Mouse (Mus musculus) monocyte, adult 2 months (primary cell): ENCODE measurements around the gene Sox13.

Source experiments
- DNase-seq, 2 experiments: peaks; one replicate each; pipeline ENCODE4 v3.0.0; 2022; ENCODE audit warnings: low spot score in 2 of 2, low read depth in 1 of 2

The Sox13 gene

DNA sequence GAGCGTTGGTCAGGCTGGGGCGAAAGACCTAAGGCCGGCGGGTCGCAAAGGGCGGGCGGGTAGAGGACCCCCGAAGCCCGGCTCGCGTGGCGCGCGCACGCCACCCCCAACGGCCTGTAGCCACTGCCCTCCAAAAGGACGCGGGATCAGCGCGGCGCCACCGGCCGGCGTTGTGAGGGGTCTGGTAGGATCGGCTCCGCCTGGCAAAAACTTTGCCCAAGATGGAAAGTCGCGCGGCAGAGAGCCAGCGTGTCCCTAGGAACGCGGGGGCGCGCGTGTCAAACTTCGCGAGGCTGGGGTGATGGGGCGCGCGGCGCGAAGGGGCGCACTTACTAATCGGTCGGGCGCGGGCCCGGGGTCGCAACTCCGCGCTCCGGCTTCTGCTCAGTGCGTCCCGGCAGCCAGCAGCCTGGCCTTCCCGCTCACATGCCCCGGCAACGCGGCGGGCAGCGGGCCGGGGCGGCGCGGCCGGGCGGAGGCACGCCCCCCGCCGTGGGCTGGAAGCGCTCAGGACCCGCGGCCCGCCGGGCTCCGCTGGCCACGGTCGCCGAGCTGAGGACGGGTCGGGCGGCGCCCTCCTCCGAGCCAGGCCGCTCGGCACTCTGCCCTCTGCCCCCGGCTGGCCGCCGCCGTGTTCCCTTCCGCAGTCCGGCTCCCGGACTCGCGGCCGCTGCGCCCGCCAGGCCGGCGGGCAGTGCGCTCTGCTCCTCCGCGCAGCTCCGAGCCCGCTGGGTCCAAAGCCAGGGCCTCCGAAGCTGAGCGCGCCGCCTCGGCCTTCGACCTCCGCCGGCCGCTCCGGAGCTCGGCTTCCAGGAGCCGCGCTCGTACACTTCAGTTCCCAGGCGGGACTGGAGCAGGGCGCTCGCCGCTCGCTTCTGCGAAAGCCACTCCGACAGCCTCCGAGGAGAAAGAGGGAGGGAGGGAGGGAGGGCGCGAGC is at the start of gene Sox13:
Sox13 (minus strand) TSS at position 835 of the 938 bp plus-strand sequence.
- DNase-seq = no peak

DNA sequence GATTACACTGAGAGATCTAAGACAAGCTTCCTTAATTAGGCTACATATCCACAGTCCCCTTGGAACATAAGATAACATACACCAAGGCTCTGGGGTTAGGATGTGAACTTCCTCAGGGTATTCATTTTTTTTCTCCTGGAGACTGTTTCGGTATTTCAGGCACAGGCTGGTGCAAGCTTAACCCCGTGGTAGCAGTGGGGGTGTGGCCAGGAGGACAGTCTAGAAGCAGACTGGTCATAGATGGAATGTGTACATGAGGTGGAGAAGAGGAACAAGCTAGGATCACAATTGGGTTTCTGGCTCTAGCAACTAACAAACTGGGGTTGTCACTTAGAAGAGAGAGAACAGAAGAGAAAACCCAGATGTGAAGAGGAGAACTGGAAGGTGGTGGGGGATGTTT is 47.4 kb upstream of the Sox13 start:
- DNase-seq = no peak

GRCm38 (mm10) chr1:133471086-133471485 is 46.9 kb upstream of the Sox13 start:
- DNase-seq = no peak

GRCm38 (mm10) chr1:133470242-133471025 is 46.3 kb upstream of the Sox13 start:
- DNase-seq = no peak

- no peak for DNase-seq
These were observed 45.0 kb upstream of the Sox13 start for GRCm38 (mm10) chr1:133469213-133469612.

DNA sequence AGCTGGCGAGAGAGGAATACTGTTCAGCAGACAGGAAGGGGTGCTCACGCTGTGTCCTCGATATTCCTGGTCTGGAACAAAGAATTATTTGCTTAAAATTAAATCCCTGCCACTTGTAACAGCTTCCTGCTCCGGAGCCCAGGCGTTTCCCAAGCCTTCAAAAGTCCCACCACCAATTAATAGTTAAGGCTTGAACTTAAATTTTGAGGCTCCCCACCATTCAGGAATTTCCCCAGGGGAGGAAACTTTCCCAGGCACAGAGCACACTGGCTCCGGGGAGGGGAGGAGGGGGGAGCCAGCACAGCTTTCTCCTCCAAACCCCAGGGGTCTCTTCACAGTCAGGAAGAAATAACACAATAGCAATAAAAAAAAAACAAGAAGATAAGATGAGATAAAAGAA is 44.6 kb upstream of the Sox13 start:
- no peak for DNase-seq

DNA sequence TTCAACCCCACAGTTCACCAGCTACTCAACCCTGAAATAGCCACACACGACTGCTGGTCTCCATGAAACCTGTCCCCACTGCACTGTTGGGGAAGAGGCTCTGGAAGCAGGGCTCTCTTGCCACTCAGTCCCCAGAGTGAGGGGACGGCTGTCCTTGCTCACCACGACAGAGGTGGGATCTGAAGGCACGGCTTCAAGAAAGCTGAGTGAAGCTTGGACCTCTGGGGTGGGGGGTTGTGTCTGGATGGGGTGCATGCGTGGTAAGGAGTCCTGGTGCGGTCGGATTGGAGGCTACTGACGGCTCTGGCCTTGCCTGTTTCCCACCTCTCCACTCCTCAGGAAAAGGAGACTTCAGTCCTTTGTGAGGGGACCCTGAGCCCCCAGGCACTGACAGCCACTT is 43.7 kb upstream of the Sox13 start:
- no peak for DNase-seq

DNA sequence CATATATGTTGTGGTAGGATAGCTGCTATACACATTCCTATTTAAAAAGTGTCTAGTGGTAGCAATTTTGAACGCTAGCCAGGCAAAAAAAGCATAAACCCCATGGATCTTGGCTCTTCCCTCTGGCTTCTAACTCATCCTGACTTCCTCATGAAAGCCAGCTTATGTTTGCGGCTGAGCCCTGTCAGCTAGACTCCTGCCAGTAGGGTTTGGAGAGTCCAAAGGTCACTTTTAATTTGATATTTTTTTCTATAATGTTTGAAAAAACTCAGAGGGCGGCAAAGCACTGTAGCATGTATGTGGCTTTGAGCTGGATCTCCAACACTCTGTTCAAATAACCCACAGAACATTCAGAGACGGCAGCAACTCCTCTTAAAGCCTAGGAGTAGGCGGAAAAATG is 39.0 kb upstream of the Sox13 start:
- no peak for DNase-seq

- DNase-seq = no peak
These were observed 36.8 kb upstream of the Sox13 start for GRCm38 (mm10) chr1:133460996-133461395.

DNA sequence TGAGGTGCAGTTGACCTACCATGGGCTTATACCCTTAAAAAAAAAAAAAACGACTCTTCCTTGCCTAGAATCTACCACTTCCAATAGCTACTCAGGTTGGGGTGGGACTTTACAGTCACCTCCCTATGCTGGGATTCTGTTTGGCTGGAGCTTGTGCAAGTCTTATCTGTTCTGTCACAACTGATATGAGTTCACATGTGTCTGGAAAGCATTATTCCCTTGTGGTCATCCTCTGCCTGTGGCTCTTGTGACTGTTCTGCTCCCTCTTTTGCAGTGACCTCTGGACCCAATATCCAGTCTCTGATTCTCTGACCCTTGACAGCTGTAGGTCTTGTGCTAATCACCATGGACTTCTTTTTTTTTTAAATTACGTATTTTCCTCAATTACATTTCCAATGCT is 31.9 kb upstream of the Sox13 start:
- no peak for DNase-seq

GRCm38 (mm10) chr1:133452564-133453165 is 28.5 kb upstream of the Sox13 start:
- no peak for DNase-seq

DNA sequence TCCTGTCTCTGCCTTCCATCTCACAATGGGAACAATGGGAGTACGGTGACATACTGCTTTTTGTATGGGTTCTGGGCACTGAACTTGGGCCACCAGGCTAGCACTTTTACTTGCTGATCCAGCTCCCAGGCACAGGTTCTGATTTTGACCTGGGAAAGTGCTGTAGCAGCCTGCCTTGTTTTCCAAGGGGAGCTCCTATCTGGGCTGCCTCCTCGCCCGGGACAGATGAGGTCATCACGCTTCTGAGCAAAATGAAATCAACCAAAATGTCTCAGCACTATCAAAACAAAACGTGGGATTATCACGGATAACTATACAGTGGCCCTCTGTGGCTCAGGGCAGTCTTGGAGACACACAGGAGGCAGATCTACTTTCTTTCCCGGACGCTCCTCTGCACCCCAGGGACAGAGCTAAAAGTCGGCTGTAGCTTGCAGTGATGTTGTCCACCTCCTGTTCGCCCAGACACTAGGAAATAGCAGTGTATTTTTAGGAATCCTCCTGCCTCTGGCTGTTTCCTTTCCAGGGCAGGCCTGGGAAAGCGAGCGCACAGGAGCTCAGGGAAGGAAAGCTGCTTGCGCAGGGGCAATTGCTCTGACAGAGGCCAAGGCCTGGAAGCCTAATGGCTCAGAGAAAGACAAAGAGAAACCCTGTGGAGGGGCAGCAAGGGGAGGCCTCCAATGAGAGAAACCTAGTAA is 27.8 kb upstream of the Sox13 start:
- no peak for DNase-seq

DNA sequence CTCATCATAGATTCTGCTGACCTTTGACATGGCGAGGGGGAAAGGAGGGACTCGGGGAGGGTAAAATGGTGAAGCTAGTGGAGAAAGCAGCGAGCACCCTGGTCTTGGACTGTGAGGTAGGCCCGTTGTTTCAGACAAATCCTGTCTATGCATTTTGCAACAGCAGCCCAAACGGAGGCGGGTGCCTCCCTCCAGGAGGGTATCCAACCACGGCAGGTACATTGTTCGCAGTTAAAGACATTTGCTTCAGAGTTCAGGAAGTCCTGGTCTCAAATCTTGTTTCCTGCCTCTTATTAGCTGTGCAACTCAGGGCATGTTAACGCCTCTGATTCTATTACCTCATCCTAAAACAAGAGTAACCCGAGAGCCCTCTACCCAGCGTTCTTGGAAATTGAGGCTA is 26.8 kb upstream of the Sox13 start:
- DNase-seq = no peak

GRCm38 (mm10) chr1:133448351-133448931 is 24.3 kb upstream of the Sox13 start:
- no peak for DNase-seq

- DNase-seq = no peak
These were observed 22.1 kb upstream of the Sox13 start for GRCm38 (mm10) chr1:133446291-133446690.

GRCm38 (mm10) chr1:133444315-133444714 is 20.1 kb upstream of the Sox13 start:
- no peak for DNase-seq

- no peak for DNase-seq
These were observed 13.9 kb upstream of the Sox13 start for GRCm38 (mm10) chr1:133437916-133438683.

- DNase-seq = no peak
These were observed 10.6 kb upstream of the Sox13 start for GRCm38 (mm10) chr1:133434756-133435112.

- no peak for DNase-seq
These were observed 10.0 kb upstream of the Sox13 start for GRCm38 (mm10) chr1:133434018-133434755.
